Comparison of ENCODE assay signal across 7 mouse cellular contexts in the genomic region with DNA sequence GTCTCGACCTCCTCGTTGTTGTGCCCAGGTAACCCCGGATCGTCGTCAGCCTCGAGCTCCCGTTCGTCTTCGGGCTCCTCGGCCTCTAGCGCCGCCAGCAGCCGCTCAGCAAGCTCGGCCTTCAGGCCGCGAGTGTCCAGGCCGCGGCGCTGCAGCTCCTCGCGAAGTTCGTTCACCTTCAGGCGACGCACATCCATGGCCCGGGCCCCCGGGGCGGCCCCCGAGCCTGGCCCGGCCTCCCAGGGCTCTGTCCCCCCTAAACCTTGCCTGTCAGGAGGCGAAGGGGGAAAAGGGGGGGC. TPM values are rescaled to one million over a fixed set of nuclear protein-coding genes. Genes with fewer than 3 reads are reported as not detected.
DNase-seq lines count a peak whose midpoint lies in the region; ATAC-seq and TF ChIP-seq lines count a peak whose summit lies in the region.

No protein-coding gene starts in this region.

- H3K4me3 ChIP-seq in lung, embryonic 14.5 days (ENCODE audit: low read depth, low read length), result peak overlapping the region; percentile 96
- H3K4me3 ChIP-seq in embryonic facial prominence, embryonic 14.5 days (ENCODE audit: low read depth, low read length), result peak overlapping the region; percentile 89
- peak overlapping the region; percentile 95 for H3K4me3 ChIP-seq in intestine, embryonic 16.5 days (ENCODE audit: low read length)
- H3K4me3 ChIP-seq in neural tube, embryonic 14.5 days (ENCODE audit: low read depth, low read length), result peak overlapping the region; percentile 96

- WGBS in lung, embryonic 14.5 days, result under 1% methylated on average over 30 of the region's 30 CpGs
- 0% methylated on average over 7 of the region's 30 CpGs for WGBS in embryonic facial prominence, embryonic 14.5 days
- WGBS in intestine, embryonic 16.5 days, result under 1% methylated on average over 29 of the region's 30 CpGs
- WGBS in neural tube, embryonic 14.5 days, result under 1% methylated on average over 30 of the region's 30 CpGs

- H3K9ac ChIP-seq in lung, embryonic 14.5 days, result peak overlapping the region; percentile 96
- H3K9ac ChIP-seq in embryonic facial prominence, embryonic 14.5 days (ENCODE audit: low read depth, low read length), result peak overlapping the region; percentile 99
- peak overlapping the region; percentile 99 for H3K9ac ChIP-seq in intestine, embryonic 16.5 days (ENCODE audit: low read depth, low read length)
- peak overlapping the region; percentile 96 for H3K9ac ChIP-seq in neural tube, embryonic 14.5 days (replicated peaks; ENCODE audit: low read depth, low read length)

- DNase-seq in lung, embryonic 14.5 days, result no peak
- DNase-seq in lung, postnatal 36 days, result no peak
- no peak for DNase-seq in embryonic facial prominence, embryonic 14.5 days (ENCODE audit: low spot score)
- no peak for DNase-seq in frontal cortex, adult 2 months (ENCODE audit: extremely low spot score in 1 of 2, low spot score in 1 of 2)
- no peak for DNase-seq in gastrocnemius, adult 18-20 months (ENCODE audit: low spot score)

- 0 out of 2 replicates have a peak, but pooled peaks have one; percentile 24 for TF ChIP-seq CTCF in lung, embryonic 14.5 days (IDR thresholded peaks at IDR 0.05; ENCODE audit: low read depth)

- peak overlapping the region; percentile 98 for H3K4me2 ChIP-seq in lung, embryonic 14.5 days
- H3K4me2 ChIP-seq in embryonic facial prominence, embryonic 14.5 days (ENCODE audit: low read depth, low read length), result peak overlapping the region; percentile 81
- peak overlapping the region; percentile 73; the same call in 1 of the 2 replicates for H3K4me2 ChIP-seq in intestine, embryonic 16.5 days (ENCODE audit: low read depth, low read length)
- H3K4me2 ChIP-seq in neural tube, embryonic 14.5 days (ENCODE audit: low read depth, low read length), result peak overlapping the region; percentile 99

- peak overlapping the region; percentile 98 for H3K27ac ChIP-seq in lung, embryonic 14.5 days (ENCODE audit: low read depth)
- peak overlapping the region; percentile 98 for H3K27ac ChIP-seq in embryonic facial prominence, embryonic 14.5 days (replicated peaks; ENCODE audit: low read depth, low read length)
- peak overlapping the region; percentile 98 for H3K27ac ChIP-seq in intestine, embryonic 16.5 days (ENCODE audit: low read length)
- peak overlapping the region; percentile 95 for H3K27ac ChIP-seq in neural tube, embryonic 14.5 days (ENCODE audit: low read depth, low read length)

- H3K27me3 ChIP-seq in lung, embryonic 14.5 days (ENCODE audit: insufficient read depth, low read length), result no peaks in the 10 kb centered on the region
- H3K27me3 ChIP-seq in embryonic facial prominence, embryonic 14.5 days (replicated peaks; ENCODE audit: control insufficient read depth, insufficient read depth, low read length), result no peaks in the 10 kb centered on the region
- H3K27me3 ChIP-seq in intestine, embryonic 16.5 days (replicated peaks; ENCODE audit: control insufficient read depth, insufficient read depth, low read length), result no peaks in the 10 kb centered on the region
- H3K27me3 ChIP-seq in neural tube, embryonic 14.5 days (ENCODE audit: control insufficient read depth, insufficient read depth, low read length), result no peaks in the 10 kb centered on the region

- no peak for ATAC-seq in lung, embryonic 14.5 days (ENCODE audit: insufficient read depth)
- no peak for ATAC-seq in embryonic facial prominence, embryonic 14.5 days (ENCODE audit: low read depth)
- ATAC-seq in intestine, embryonic 16.5 days, result no peak; the same call in 1 of the 2 replicates
- no peak for ATAC-seq in neural tube, embryonic 14.5 days (ENCODE audit: low read depth)

- no peaks in the 10 kb centered on the region for H3K9me3 ChIP-seq in lung, embryonic 14.5 days (ENCODE audit: low read depth, low read length)
- no peaks in the 10 kb centered on the region for H3K9me3 ChIP-seq in embryonic facial prominence, embryonic 14.5 days (ENCODE audit: control insufficient read depth, low read length)
- H3K9me3 ChIP-seq in intestine, embryonic 16.5 days (ENCODE audit: control insufficient read depth, low read length), result no peaks in the 10 kb centered on the region
- H3K9me3 ChIP-seq in neural tube, embryonic 14.5 days (ENCODE audit: control insufficient read depth, low read length), result no peaks in the 10 kb centered on the region

- H3K36me3 ChIP-seq in lung, embryonic 14.5 days (ENCODE audit: insufficient read depth), result peaks cover 27% of the 10 kb centered on the region
- H3K36me3 ChIP-seq in embryonic facial prominence, embryonic 14.5 days (ENCODE audit: control insufficient read depth, insufficient read depth, low read length), result peaks cover 37% of the 10 kb centered on the region
- no peaks in the 10 kb centered on the region for H3K36me3 ChIP-seq in intestine, embryonic 16.5 days (ENCODE audit: control insufficient read depth, insufficient read depth, low read length)
- H3K36me3 ChIP-seq in neural tube, embryonic 14.5 days (ENCODE audit: control insufficient read depth, insufficient read depth, low read length), result peaks cover 13% of the 10 kb centered on the region

- H3K4me1 ChIP-seq in lung, embryonic 14.5 days (ENCODE audit: insufficient read depth), result no peaks in the 10 kb centered on the region; the same call in 1 of the 2 replicates
- peaks cover 13% of the 10 kb centered on the region for H3K4me1 ChIP-seq in embryonic facial prominence, embryonic 14.5 days (ENCODE audit: control insufficient read depth, insufficient read depth, low read length)
- H3K4me1 ChIP-seq in intestine, embryonic 16.5 days (ENCODE audit: control insufficient read depth, insufficient read depth, low read length), result peaks cover 11% of the 10 kb centered on the region
- peaks cover 19% of the 10 kb centered on the region for H3K4me1 ChIP-seq in neural tube, embryonic 14.5 days (ENCODE audit: control insufficient read depth, insufficient read depth, low read length)

RNA-seq across cellular contexts. Expression of gene Hnrnpul1, which starts 0.2 kb away (rescaled TPM):
- 80.3 and 82.0 TPM in 2 replicates for polyA plus RNA-seq in lung, embryonic 14.5 days (2014; fragmentation: Nextera tagmentation; extraction: Ambion mirVana)
- polyA plus RNA-seq in embryonic facial prominence, embryonic 14.5 days (2014; fragmentation: Nextera tagmentation; extraction: Ambion mirVana), result 65.9 and 71.9 TPM in 2 replicates
- 33.9 and 35.7 TPM in 2 replicates for polyA plus RNA-seq in intestine, embryonic 16.5 days (2015; fragmentation: Nextera tagmentation; extraction: Ambion mirVana)
- polyA plus RNA-seq in neural tube, embryonic 14.5 days (2014; fragmentation: Nextera tagmentation; extraction: Ambion mirVana), result 52.9 and 53.0 TPM in 2 replicates
- polyA plus RNA-seq in frontal cortex, adult 2 months (2012; rRNA removed), result 47.2 and 47.7 TPM in 2 replicates
- total RNA-seq in gastrocnemius, adult 18-20 months (2021), result 10 to 100 TPM; 69.1 to 73.4 TPM

RNA-seq across cellular contexts. Expression of gene Axl, which starts 34.1 kb away (rescaled TPM):
- 44.1 and 46.5 TPM in 2 replicates for polyA plus RNA-seq in lung, embryonic 14.5 days (2014; fragmentation: Nextera tagmentation; extraction: Ambion mirVana)
- polyA plus RNA-seq in embryonic facial prominence, embryonic 14.5 days (2014; fragmentation: Nextera tagmentation; extraction: Ambion mirVana), result 114 and 116 TPM in 2 replicates
- 48.8 and 58.1 TPM in 2 replicates for polyA plus RNA-seq in intestine, embryonic 16.5 days (2015; fragmentation: Nextera tagmentation; extraction: Ambion mirVana)
- 13.5 and 26.7 TPM in 2 replicates for polyA plus RNA-seq in neural tube, embryonic 14.5 days (2014; fragmentation: Nextera tagmentation; extraction: Ambion mirVana)
- 32.3 and 34.9 TPM in 2 replicates for polyA plus RNA-seq in frontal cortex, adult 2 months (2012; rRNA removed)
- total RNA-seq in gastrocnemius, adult 18-20 months (2021), result 10 to 100 TPM; 27.6 to 42.7 TPM

RNA-seq across cellular contexts. Expression of gene Ccdc97, which starts 35.5 kb away (rescaled TPM):
- 28.6 and 29.4 TPM in 2 replicates for polyA plus RNA-seq in lung, embryonic 14.5 days (2014; fragmentation: Nextera tagmentation; extraction: Ambion mirVana)
- 25.1 and 28.0 TPM in 2 replicates for polyA plus RNA-seq in embryonic facial prominence, embryonic 14.5 days (2014; fragmentation: Nextera tagmentation; extraction: Ambion mirVana)
- 21.6 and 22.0 TPM in 2 replicates for polyA plus RNA-seq in intestine, embryonic 16.5 days (2015; fragmentation: Nextera tagmentation; extraction: Ambion mirVana)
- polyA plus RNA-seq in neural tube, embryonic 14.5 days (2014; fragmentation: Nextera tagmentation; extraction: Ambion mirVana), result 39.5 and 42.4 TPM in 2 replicates
- polyA plus RNA-seq in frontal cortex, adult 2 months (2012; rRNA removed), result 60.3 and 64.0 TPM in 2 replicates
- 10 to 100 TPM; 42.1 to 43.5 TPM for total RNA-seq in gastrocnemius, adult 18-20 months (2021)
